Mouse (Mus musculus): ENCODE results near the gene Arg1.

- TF ChIP-seq CTCF (IDR thresholded peaks at IDR 0.05 in 2 of 3, conservative IDR thresholded peaks at IDR 0.05 in 1 of 3; ENCODE audit: control insufficient read depth in 1 of 3, insufficient read depth in 1 of 3, low read depth in 2 of 3, low read length in 3 of 3, poor library complexity in 1 of 3, severe bottlenecking in 1 of 3) (no peak), TAL1 (IDR thresholded peaks at IDR 0.05; ENCODE audit: low read length) (no peak), POLR2A (IDR thresholded peaks at IDR 0.05; ENCODE audit: control insufficient read depth in 1 of 2, insufficient read depth in 1 of 2, low read depth in 1 of 2, low read length in 2 of 2, poor library complexity in 1 of 2) (no peak), GABPA (IDR thresholded peaks at IDR 0.05; ENCODE audit: low read depth, low read length) (no peak)
Observed at GRCm38 (mm10) chr10:24895927-24896326, 31.4 kb downstream of the Arg1 start.

Data from MEL (cell line).